Mouse (Mus musculus): ENCODE measurements around the gene Ttc3. TPM values are rescaled to one million over a fixed set of nuclear protein-coding genes. Genes with fewer than 3 reads are reported as not detected.
A peak's percentile ranks its signal among the peaks of the same experiment; 100 is the strongest.
"Not testable (repeated sequence)": the region's sequence is repeated elsewhere in the genome, so short reads cannot be mapped to it uniquely, and the experiment has no call there.

Ttc3 gene
- polyA plus RNA-seq, 1 experiment from 2014 or later, result 152 TPM

DNA sequence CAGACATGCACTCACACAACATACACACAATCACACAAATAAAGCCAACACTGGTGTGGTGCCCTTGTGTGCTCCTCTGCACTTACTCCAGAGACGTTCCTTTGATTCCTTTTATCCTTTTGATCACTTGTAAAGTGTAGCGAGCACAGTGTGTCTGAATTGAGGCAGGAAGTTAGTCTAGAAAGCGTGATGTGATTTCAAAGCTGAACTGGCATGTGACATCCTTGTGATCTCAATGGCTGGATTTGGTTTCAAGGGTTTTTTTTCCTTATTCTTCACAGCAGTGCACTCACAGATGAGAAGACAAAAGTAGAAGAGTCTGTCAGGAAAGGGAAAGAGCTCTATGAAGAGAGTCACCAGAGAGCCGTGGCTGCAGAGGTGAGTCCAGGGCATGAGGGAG, 83.7 kb downstream of the Ttc3 start:
- WGBS, result 63% methylated on average over 4 of the region's 4 CpGs
- Histone ChIP-seq H3K4me1 (replicated peaks; ENCODE audit: insufficient read depth, low read length) (peaks cover 10% of the 10 kb centered on the region), H3K4me2 (ENCODE audit: low read length) (no peak overlapping the region), H3K27me3 (ENCODE audit: insufficient read depth, low read length) (no peaks in the 10 kb centered on the region), H3K9ac (ENCODE audit: low read depth, low read length) (no peak overlapping the region), H3K9me3 (replicated peaks; ENCODE audit: low read length) (no peaks in the 10 kb centered on the region), H3K36me3 (ENCODE audit: insufficient read depth, low read length) (peaks cover 70% of the 10 kb centered on the region), H3K27ac (no peak overlapping the region; the same call in 1 of the 2 replicates), H3K4me3 (replicated peaks; ENCODE audit: low read depth, low read length) (no peak overlapping the region)
- no peak for ATAC-seq (replicated peaks; ENCODE audit: low FRiP score, low read depth)
- no peak for TF ChIP-seq CTCF (IDR thresholded peaks at IDR 0.05; ENCODE audit: low read depth)
- no peak for DNase-seq (ENCODE audit: low spot score)

DNA sequence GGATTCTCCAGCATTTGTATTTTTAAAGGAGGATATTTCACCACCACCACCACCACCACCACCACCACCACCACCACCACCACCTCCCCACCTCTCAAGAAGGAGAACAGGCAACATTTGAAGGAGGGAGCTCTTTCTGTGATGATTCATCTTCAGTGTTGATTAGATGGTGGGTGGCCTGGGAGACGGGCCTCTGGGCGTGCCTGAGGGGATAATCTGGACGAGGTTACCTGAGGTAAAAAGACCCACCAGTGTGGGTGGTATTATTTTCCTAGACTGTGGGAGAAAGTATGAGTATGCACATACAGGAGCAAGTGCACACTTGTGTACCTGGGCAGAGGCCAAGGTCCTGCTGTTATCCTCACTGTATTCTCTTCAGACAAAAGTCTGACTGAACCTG, 93.6 kb downstream of the Ttc3 start:
- no peaks in the 10 kb centered on the region for H3K9me3 ChIP-seq (replicated peaks; ENCODE audit: low read length)
- ATAC-seq (replicated peaks; ENCODE audit: low FRiP score, low read depth) (no peak), DNase-seq (ENCODE audit: low spot score) (no peak)
- no peak overlapping the region for H3K27ac ChIP-seq
- H3K4me3 ChIP-seq (replicated peaks; ENCODE audit: low read depth, low read length), result no peak overlapping the region
- H3K4me1 ChIP-seq (replicated peaks; ENCODE audit: insufficient read depth, low read length), result no peaks in the 10 kb centered on the region
- no peak overlapping the region for H3K9ac ChIP-seq (ENCODE audit: low read depth, low read length)
- H3K36me3 ChIP-seq (ENCODE audit: insufficient read depth, low read length), result peaks cover 86% of the 10 kb centered on the region
- H3K27me3 ChIP-seq (ENCODE audit: insufficient read depth, low read length), result no peaks in the 10 kb centered on the region
- no peak for TF ChIP-seq CTCF (IDR thresholded peaks at IDR 0.05; ENCODE audit: low read depth)
- no peak overlapping the region for H3K4me2 ChIP-seq (ENCODE audit: low read length)
- 92% methylated on average over 3 of the region's 3 CpGs for WGBS

DNA sequence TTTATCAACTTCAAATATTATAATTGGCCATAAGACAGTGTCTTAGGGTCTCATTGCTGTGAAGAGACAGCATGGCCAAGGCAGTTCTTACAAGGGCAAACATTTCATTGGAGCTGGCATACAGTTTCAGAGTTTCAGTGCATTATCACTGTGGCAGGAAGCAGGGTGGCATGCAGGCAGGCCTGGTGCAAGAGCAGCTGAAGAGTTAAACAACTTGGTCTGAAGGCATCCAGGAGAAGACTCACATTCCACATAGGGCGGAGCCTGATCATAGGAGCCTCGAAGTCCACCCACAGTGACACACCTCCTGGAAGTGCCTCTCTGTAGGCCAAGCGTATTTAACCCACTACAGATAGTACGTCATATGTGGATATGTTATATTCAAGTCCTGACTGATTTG, 95.5 kb downstream of the Ttc3 start:
- Histone ChIP-seq H3K9me3 (replicated peaks; ENCODE audit: low read length) (no peaks in the 10 kb centered on the region), H3K27me3 (ENCODE audit: insufficient read depth, low read length) (no peaks in the 10 kb centered on the region), H3K4me3 (replicated peaks; ENCODE audit: low read depth, low read length) (no peak overlapping the region), H3K4me1 (replicated peaks; ENCODE audit: insufficient read depth, low read length) (no peaks in the 10 kb centered on the region), H3K9ac (ENCODE audit: low read depth, low read length) (no peak overlapping the region), H3K36me3 (ENCODE audit: insufficient read depth, low read length) (peaks cover 86% of the 10 kb centered on the region), H3K4me2 (ENCODE audit: low read length) (no peak overlapping the region), H3K27ac (no peak overlapping the region)
- DNase-seq (ENCODE audit: low spot score) (no peak), ATAC-seq (replicated peaks; ENCODE audit: low FRiP score, low read depth) (no peak)
- TF ChIP-seq CTCF (IDR thresholded peaks at IDR 0.05; ENCODE audit: low read depth), result no peak
- 81% methylated on average over 4 of the region's 4 CpGs for WGBS

DNA sequence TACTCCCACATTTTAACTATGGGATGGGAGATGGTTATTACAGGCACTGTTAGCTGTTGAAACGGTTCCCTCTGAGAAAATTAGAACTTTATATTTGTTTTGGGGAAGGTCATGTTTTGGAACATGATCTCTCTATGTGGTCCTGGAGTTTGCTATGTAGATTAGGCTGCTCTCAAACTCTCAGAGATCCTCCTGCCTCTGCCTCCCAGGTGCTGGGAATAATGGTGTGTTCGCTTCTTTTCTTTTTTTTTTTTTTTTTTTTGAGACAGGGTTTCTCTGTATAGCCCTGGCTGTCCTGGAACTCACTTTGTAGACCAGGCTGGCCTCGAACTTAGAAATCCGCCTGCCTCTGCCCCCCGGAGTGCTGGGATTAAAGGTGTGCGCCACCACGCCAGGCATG, 95.9 kb downstream of the Ttc3 start:
- peaks cover 85% of the 10 kb centered on the region for H3K36me3 ChIP-seq (ENCODE audit: insufficient read depth, low read length)
- H3K9me3 ChIP-seq (replicated peaks; ENCODE audit: low read length); H3K4me1 ChIP-seq (replicated peaks; ENCODE audit: insufficient read depth, low read length); H3K27ac ChIP-seq; H3K27me3 ChIP-seq (ENCODE audit: insufficient read depth, low read length); ATAC-seq (replicated peaks; ENCODE audit: low FRiP score, low read depth); H3K4me3 ChIP-seq (replicated peaks; ENCODE audit: low read depth, low read length); H3K4me2 ChIP-seq (ENCODE audit: low read length); H3K9ac ChIP-seq (ENCODE audit: low read depth, low read length); DNase-seq (ENCODE audit: low spot score): not testable (repeated sequence)
- WGBS, result 90% methylated on average over 7 of the region's 7 CpGs

DNA sequence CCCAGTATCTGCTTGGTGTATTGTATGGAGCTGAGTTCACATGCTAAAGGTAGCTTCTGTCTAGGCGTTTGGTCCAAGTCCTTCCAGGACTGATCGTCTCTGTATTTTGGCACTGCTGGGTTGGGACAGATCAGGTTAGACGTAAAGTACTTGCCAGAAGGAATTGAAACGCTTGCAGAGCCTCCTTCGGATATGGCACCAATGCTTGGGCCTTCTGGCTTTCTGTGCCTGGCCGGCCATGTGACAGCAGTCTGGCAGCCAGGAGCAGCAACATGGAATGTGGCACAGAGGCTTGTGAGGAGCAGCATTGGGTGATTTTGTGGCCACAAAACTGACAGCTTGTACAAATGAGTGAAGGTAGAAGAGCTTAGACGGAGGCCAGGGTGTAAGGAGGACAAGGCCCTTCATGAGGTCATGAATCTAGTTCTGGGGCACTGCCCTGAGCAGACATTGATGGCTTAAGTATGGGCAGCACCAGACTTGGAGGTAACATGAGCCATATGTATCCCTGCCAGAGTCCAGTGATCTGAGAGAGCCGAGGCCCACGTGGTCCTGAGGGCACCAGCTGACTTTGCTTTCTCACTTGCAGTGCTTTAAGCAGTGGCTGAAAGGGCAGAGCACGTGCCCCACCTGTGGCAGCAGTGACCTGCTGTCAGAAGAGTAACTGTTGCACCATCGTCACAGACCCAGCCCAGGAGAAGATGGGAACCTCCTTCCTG, 97.1 kb downstream of the Ttc3 start:
- no peaks in the 10 kb centered on the region for H3K27me3 ChIP-seq (ENCODE audit: insufficient read depth, low read length)
- peak; percentile 91 for ATAC-seq (replicated peaks; ENCODE audit: low FRiP score, low read depth)
- no peak for TF ChIP-seq CTCF (IDR thresholded peaks at IDR 0.05; ENCODE audit: low read depth)

DNA sequence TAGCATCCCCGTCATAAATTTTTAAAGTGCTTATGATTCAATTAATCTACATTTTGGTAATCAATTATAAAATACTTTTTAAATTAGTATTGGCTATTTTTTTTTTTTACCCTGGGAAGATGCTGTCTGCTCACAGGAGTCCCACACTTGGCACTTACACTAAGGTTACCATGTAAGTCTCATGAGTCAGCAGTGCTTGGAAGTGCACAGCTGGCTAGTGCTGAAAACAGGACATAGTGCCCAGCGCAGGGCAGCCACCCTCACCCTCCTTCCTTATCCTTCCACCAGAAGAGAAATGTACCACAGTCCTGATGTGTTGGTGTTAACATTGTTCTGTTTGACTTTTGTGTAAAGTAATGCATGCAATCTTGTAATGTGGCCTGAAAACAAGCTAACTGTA, 98.0 kb downstream of the Ttc3 start:
- no peaks in the 10 kb centered on the region for H3K9me3 ChIP-seq (replicated peaks; ENCODE audit: low read length)
- 92% methylated on average over 2 of the region's 2 CpGs for WGBS
- ATAC-seq (replicated peaks; ENCODE audit: low FRiP score, low read depth), result no peak
- no peaks in the 10 kb centered on the region for H3K4me1 ChIP-seq (replicated peaks; ENCODE audit: insufficient read depth, low read length)
- no peak for DNase-seq (ENCODE audit: low spot score)
- no peaks in the 10 kb centered on the region for H3K27me3 ChIP-seq (ENCODE audit: insufficient read depth, low read length)
- H3K4me2 ChIP-seq (ENCODE audit: low read length), result no peak overlapping the region
- no peak overlapping the region for H3K9ac ChIP-seq (ENCODE audit: low read depth, low read length)
- no peak for TF ChIP-seq CTCF (IDR thresholded peaks at IDR 0.05; ENCODE audit: low read depth)
- no peak overlapping the region for H3K4me3 ChIP-seq (replicated peaks; ENCODE audit: low read depth, low read length)
- H3K36me3 ChIP-seq (ENCODE audit: insufficient read depth, low read length), result peaks cover 64% of the 10 kb centered on the region
- H3K27ac ChIP-seq, result no peak overlapping the region

More for the DNA sequence above, 97.1 kb downstream of the Ttc3 start:
- H3K9ac ChIP-seq (ENCODE audit: low read depth, low read length), result no peak overlapping the region
- no peak overlapping the region for H3K4me3 ChIP-seq (replicated peaks; ENCODE audit: low read depth, low read length)
- no peaks in the 10 kb centered on the region for H3K9me3 ChIP-seq (replicated peaks; ENCODE audit: low read length)
- 48% methylated on average over 11 of the region's 11 CpGs for WGBS
- peaks cover 73% of the 10 kb centered on the region for H3K36me3 ChIP-seq (ENCODE audit: insufficient read depth, low read length)
- no peak overlapping the region for H3K27ac ChIP-seq
- DNase-seq (ENCODE audit: low spot score), result peak; percentile 79
- no peaks in the 10 kb centered on the region for H3K4me1 ChIP-seq (replicated peaks; ENCODE audit: insufficient read depth, low read length)
- H3K4me2 ChIP-seq (ENCODE audit: low read length), result no peak overlapping the region

DNA sequence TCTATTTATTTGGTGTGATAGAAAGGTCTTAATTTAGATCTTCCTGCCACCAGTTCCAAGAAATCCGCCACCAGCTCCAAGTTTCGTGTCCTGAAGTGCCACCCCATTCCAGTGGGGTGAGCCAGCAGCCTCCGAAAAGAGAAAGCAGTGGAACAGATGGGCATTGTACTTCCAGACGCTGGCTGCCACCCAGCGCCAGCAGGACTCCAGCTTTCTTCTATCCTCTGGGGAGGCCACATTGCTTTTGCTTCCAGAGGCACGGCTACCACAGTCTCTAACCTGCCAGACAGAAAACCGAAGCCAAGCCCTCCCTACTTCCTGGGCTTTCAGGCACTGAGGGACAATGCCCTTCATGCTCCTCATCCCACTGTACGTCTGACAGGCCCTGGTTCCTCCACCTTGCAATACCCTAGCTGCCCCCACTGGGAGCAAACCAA, 102.1 kb downstream of the Ttc3 start:
- Histone ChIP-seq H3K4me1 (replicated peaks; ENCODE audit: insufficient read depth, low read length) (no peaks in the 10 kb centered on the region), H3K27ac (no peak overlapping the region), H3K27me3 (ENCODE audit: insufficient read depth, low read length) (no peaks in the 10 kb centered on the region), H3K36me3 (ENCODE audit: insufficient read depth, low read length) (peaks cover 30% of the 10 kb centered on the region), H3K9ac (ENCODE audit: low read depth, low read length) (no peak overlapping the region), H3K4me3 (replicated peaks; ENCODE audit: low read depth, low read length) (no peak overlapping the region), H3K4me2 (ENCODE audit: low read length) (no peak overlapping the region), H3K9me3 (replicated peaks; ENCODE audit: low read length) (no peaks in the 10 kb centered on the region)
- TF ChIP-seq CTCF (IDR thresholded peaks at IDR 0.05; ENCODE audit: low read depth), result no peak; the same call in 1 of the 2 replicates
- ATAC-seq (replicated peaks; ENCODE audit: low FRiP score, low read depth) (no peak), DNase-seq (ENCODE audit: low spot score) (no peak)
- 69% methylated on average over 8 of the region's 8 CpGs for WGBS
